Mouse (Mus musculus): Measurements from ENCODE around the gene Acot8. TPM values are rescaled to one million over a fixed set of nuclear protein-coding genes. Genes with fewer than 3 reads are reported as not detected.

Gene Acot8
- total and polyA plus RNA-seq, 3 experiments: 30.9 to 40.3 TPM; not detected in 1

- no peak overlapping the region for H3K9ac ChIP-seq (ENCODE audit: control insufficient read depth, low read depth, low read length, poor library complexity, severe bottlenecking)
- peaks cover 0 to 4% of the 10 kb centered on the region in 2 experiments; a peak in 1 of 4 replicates for H3K4me1 ChIP-seq (ENCODE audit: control insufficient read depth in 1 of 2, insufficient read depth in 2 of 2, low read length in 2 of 2)
- no peaks in the 10 kb centered on the region for H3K9me3 ChIP-seq (replicated peaks; ENCODE audit: insufficient read depth, low read length)
- no peaks in the 10 kb centered on the region for H3K79me2 ChIP-seq (ENCODE audit: control insufficient read depth, insufficient read depth, low read length, poor library complexity)
- peaks cover 0 to 5% of the 10 kb centered on the region in 2 experiments; a peak in 2 of 4 replicates for H3K36me3 ChIP-seq (ENCODE audit: control insufficient read depth in 1 of 2, insufficient read depth in 2 of 2, low read length in 2 of 2)
- no peak overlapping the region for H3K4me3 ChIP-seq (ENCODE audit: control insufficient read depth in 1 of 2, insufficient read depth in 1 of 2, low read depth in 2 of 2, low read length in 2 of 2)
- H3K27me3 ChIP-seq (ENCODE audit: control insufficient read depth in 1 of 2, insufficient read depth in 2 of 2, low read length in 2 of 2): no peaks in the 10 kb centered on the region
- H3K27ac ChIP-seq (ENCODE audit: control insufficient read depth, low read depth, low read length): no peak overlapping the region
- DNase-seq (ENCODE audit: low read depth, low spot score): peak; percentile 78
- TF ChIP-seq EP300 (IDR thresholded peaks at IDR 0.05; ENCODE audit: low read depth in 1 of 2, low read length in 2 of 2) (no peak), TCF12 (IDR thresholded peaks at IDR 0.05; ENCODE audit: low read depth, low read length) (no peak), POLR2AphosphoS2 (IDR thresholded peaks at IDR 0.05; ENCODE audit: low read length) (no peak), GABPA (IDR thresholded peaks at IDR 0.05; ENCODE audit: low read depth, low read length) (no peak), CHD1 (IDR thresholded peaks at IDR 0.05; ENCODE audit: low read depth, low read length) (no peak), RAD21 (IDR thresholded peaks at IDR 0.05; ENCODE audit: low read depth, low read length) (peak; percentile 13), JUND (IDR thresholded peaks at IDR 0.05; ENCODE audit: low read depth, low read length) (no peak), MAX (IDR thresholded peaks at IDR 0.05; ENCODE audit: low read length) (0 out of 2 replicates have a peak, but pooled peaks have one; percentile 23), BHLHE40 (IDR thresholded peaks at IDR 0.05; ENCODE audit: borderline replicate concordance, low read depth, low read length) (no peak), RCOR1 (IDR thresholded peaks at IDR 0.05; ENCODE audit: low read depth, low read length) (no peak), E2F4 (IDR thresholded peaks at IDR 0.05; ENCODE audit: borderline replicate concordance, low read depth, low read length) (no peak), ELF1 (IDR thresholded peaks at IDR 0.05; ENCODE audit: low read depth, low read length) (no peak), UBTF (IDR thresholded peaks at IDR 0.05; ENCODE audit: borderline replicate concordance, insufficient read depth, low read depth, low read length) (no peak), ZC3H11A (IDR thresholded peaks at IDR 0.05; ENCODE audit: low read depth, low read length) (peak; percentile 18; the same call in 1 of the 2 replicates), MXI1 (IDR thresholded peaks at IDR 0.05; ENCODE audit: low read depth, low read length) (no peak), NRF1 (IDR thresholded peaks at IDR 0.05; ENCODE audit: insufficient read depth, low read depth, low read length, poor library complexity, severe bottlenecking) (no peak), KAT2A (conservative IDR thresholded peaks at IDR 0.05; ENCODE audit: low read depth, low read length) (no peak), POLR2A (IDR thresholded peaks at IDR 0.05; ENCODE audit: control insufficient read depth in 1 of 2, insufficient read depth in 1 of 2, low read depth in 1 of 2, low read length in 2 of 2, poor library complexity in 1 of 2) (no peak), NELFE (IDR thresholded peaks at IDR 0.05; ENCODE audit: low read depth, low read length) (no peak), ZNF384 (IDR thresholded peaks at IDR 0.05; ENCODE audit: low read depth, low read length) (no peak), USF2 (IDR thresholded peaks at IDR 0.05; ENCODE audit: borderline replicate concordance in 1 of 2, insufficient read depth in 1 of 2, low read depth in 1 of 2, low read length in 2 of 2) (no peak), TBP (IDR thresholded peaks at IDR 0.05; ENCODE audit: low read depth, low read length) (no peak), USF1 (IDR thresholded peaks at IDR 0.05; ENCODE audit: low read depth, low read length) (no peak), ZKSCAN1 (IDR thresholded peaks at IDR 0.05; ENCODE audit: low read depth, low read length) (0 out of 2 replicates have a peak, but pooled peaks have one; percentile 20), SMC3 (IDR thresholded peaks at IDR 0.05; ENCODE audit: low read depth, low read length) (peak; percentile 52), ETS1 (IDR thresholded peaks at IDR 0.05; ENCODE audit: low read depth, low read length) (no peak), MYC (IDR thresholded peaks at IDR 0.05; ENCODE audit: low read depth, low read length) (no peak), MYB (IDR thresholded peaks at IDR 0.05; ENCODE audit: low read depth, low read length) (no peak), GATA1 (IDR thresholded peaks at IDR 0.05; ENCODE audit: low read depth, low read length) (no peak), MAZ (IDR thresholded peaks at IDR 0.05; ENCODE audit: low read depth, low read length) (0 out of 2 replicates have a peak, but pooled peaks have one; percentile 37), CHD2 (IDR thresholded peaks at IDR 0.05; ENCODE audit: low read length) (no peak), MAFK (IDR thresholded peaks at IDR 0.05; ENCODE audit: borderline replicate concordance, low read depth, low read length) (no peak), TAL1 (IDR thresholded peaks at IDR 0.05; ENCODE audit: low read length) (no peak), SIN3A (IDR thresholded peaks at IDR 0.05; ENCODE audit: low read length) (0 out of 2 replicates have a peak, but pooled peaks have one; percentile 34), ZMIZ1 (IDR thresholded peaks at IDR 0.05; ENCODE audit: low read depth, low read length) (0 out of 2 replicates have a peak, but pooled peaks have one; percentile 28), MEF2A (IDR thresholded peaks at IDR 0.05; ENCODE audit: extremely low read depth, insufficient replicate concordance, low read depth, low read length, poor library complexity, severe bottlenecking) (no peak), CTCF (IDR thresholded peaks at IDR 0.05 in 2 of 3, conservative IDR thresholded peaks at IDR 0.05 in 1 of 3; ENCODE audit: control insufficient read depth in 1 of 3, insufficient read depth in 1 of 3, low read depth in 2 of 3, low read length in 3 of 3, poor library complexity in 1 of 3, severe bottlenecking in 1 of 3) (peak; percentile 61 to 93 (median 77)), HCFC1 (IDR thresholded peaks at IDR 0.05; ENCODE audit: low read depth, low read length) (no peak)
Observed at GRCm38 (mm10) chr2:164793236-164793635, 11.4 kb downstream of the Acot8 start.

Measured in MEL (cell line).